Mouse (Mus musculus) G1E-ER4 (cell line): ENCODE measurements around the gene B3glct. TPM values are rescaled to one million over a fixed set of nuclear protein-coding genes. Genes with fewer than 3 reads are reported as not detected.

Source experiments
- GATA1 ChIP-seq: IDR thresholded peaks from one replicate; pipeline ENCODE4 v1.8.0; 2012; ENCODE audit warnings: low read length, inconsistent platforms
- polyA plus RNA-seq: library from polyadenylated mRNA; stranded (reverse); fragments of >175 nt; gene quantifications from 2 replicates; pipeline ENCODE4 v1.2.3, GENCODE M21; 2012

B3glct gene
- polyA plus RNA-seq, 1 experiment = 3.3 TPM

DNA sequence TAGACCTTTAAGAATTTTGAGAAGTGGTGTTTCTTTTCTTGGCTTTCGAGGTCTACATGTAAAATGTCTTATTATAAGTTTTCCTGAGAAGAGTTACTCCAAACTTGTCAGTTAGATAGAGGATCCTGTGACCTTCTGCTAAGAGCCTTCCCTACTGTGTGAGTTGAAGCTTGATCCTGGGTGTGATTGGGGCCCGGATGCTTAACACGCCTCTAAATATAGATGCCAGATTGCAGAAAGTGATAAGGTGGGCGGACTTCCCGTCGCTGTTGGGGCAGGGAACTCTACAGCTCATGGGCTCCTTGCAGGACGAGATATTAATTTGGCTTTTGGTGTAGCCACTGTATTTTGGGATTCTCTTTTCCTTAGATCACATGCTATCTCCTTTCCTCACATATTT is 98.0 kb downstream of the B3glct start:
- TF ChIP-seq GATA1 = no peak

DNA sequence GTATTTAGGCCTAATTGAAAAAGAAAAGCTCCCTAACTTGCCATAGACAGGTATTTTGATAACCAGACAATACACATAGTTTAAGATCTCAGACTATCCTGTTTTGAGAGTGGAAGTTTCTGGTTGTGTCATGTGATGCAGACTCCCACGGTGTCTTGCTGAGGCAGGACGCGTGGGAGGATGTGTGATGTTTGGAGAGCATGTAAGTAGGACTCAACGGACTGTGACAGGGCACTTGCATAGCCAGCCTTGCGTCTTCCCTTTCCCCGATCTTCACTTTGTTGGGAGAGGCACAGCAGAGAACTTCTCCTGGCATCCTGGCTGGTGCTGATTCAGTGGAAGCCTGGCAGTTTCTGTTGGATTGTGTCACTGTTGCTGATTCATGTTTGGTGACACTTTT is 101.7 kb downstream of the B3glct start:
- TF ChIP-seq GATA1 = no peak

DNA sequence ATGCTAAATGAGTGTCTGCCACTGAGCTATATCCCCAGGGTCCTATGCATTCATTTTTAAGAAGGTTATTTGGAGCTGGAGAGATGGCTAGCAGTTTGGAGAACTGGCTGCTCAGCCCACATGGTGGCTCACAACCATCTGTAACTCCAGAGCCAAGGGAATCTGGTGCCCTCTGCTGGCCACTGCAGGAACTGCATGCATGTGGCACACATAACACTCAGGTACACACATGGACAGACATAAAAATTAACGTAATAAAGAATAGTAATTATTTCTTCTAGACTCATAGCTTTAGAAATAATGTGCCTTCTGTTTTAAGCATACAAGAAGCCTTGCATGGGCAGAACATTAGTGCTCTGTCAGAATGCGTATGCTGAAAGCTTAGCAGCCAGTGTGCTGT is 102.4 kb downstream of the B3glct start:
- no peak for TF ChIP-seq GATA1

DNA sequence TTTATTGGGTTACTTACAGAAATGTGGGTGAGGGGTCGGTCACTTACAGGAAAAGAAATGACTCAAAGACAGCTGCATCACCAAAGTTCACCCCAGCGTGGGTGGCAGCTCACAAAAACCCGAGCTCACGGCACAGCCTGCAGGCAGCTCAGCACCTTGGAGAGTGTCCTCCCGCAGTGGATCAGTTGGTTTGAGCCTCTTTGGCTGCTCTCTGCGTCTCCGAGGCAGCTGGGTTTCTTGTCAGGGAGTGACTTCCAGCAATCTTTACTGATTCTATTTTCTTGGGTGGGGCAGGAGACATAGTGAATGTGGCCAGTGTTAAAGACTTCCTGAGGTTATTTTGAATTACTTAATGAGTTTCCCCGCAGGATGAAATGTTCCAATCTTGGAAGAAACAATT is 112.1 kb downstream of the B3glct start:
- no peak for TF ChIP-seq GATA1

DNA sequence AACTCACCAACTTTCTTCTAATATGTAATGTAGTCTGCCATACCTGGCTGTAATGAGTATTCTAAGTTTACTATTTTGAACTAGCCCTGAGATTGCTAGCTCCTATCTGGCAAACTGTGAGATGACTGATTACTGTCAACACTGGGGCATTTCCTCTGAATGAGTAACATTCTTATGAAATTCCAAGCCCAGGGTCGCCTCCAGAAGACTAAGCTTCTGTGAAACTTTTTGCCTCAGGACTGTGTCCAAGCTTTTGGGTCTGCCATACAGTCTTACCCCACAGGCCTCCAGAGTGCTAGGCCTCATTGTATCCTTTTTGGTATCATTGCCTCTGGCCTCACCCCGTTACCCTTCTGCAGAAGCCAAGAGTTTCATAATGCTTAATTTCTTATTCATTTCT is 132.0 kb downstream of the B3glct start:
- no peak for TF ChIP-seq GATA1

DNA sequence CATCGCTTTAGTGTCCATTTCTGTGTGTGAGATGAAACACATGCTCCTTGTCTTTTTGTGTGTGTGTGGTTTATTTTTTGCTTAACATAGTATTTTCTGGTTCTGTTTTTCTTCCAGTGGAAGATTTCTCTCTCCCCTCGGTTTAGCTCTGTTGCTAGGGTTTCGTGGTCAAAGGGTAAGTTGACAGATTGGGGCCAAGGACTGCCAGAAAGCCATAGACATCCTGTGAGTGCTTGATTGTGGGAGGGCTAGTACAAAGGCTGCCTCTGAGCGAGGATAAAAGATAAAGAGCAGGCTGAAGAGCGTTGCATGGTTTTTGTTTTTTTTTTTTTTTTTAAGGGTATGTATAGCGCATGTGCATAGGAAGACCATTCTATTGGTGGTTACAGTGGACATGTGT is 133.8 kb downstream of the B3glct start:
- no peak for TF ChIP-seq GATA1

Other genes starting within 250 kb of the B3glct start
- not detected in 2 replicates for gene Tex26, start 238.6 kb upstream of the B3glct start, polyA plus RNA-seq
- gene Wdr95, start 149.6 kb upstream of the B3glct start, polyA plus RNA-seq = not detected in 2 replicates
- 256 and 276 TPM in 2 replicates for gene Hsph1, start 41.9 kb upstream of the B3glct start, polyA plus RNA-seq